Mouse (Mus musculus): ENCODE measurements around the gene Eng.
A peak's percentile ranks its signal among the peaks of the same experiment; 100 is the strongest.

The Eng gene

GRCm38 (mm10) chr2:32709521-32710137, 63.2 kb downstream of the Eng start:
- DNase-seq (ENCODE audit: low spot score in 2 of 2): no peak

- no peak for DNase-seq (ENCODE audit: low spot score in 2 of 2)
These were observed 64.0 kb downstream of the Eng start for GRCm38 (mm10) chr2:32710425-32710824.

GRCm38 (mm10) chr2:32711301-32712056, 65.1 kb downstream of the Eng start:
- no peak for DNase-seq (ENCODE audit: low spot score in 2 of 2)

GRCm38 (mm10) chr2:32712108-32712551, 65.7 kb downstream of the Eng start:
- peak; percentile 30 to 31 for DNase-seq (ENCODE audit: low spot score in 2 of 2)

GRCm38 (mm10) chr2:32712586-32712933, 66.2 kb downstream of the Eng start:
- DNase-seq (ENCODE audit: low spot score in 2 of 2): peak; percentile 92 to 93

- peak; percentile 93 to 96 for DNase-seq (ENCODE audit: low spot score in 2 of 2)
These were observed 66.8 kb downstream of the Eng start, which contains the start of gene Cdk9 for GRCm38 (mm10) chr2:32712934-32713817. Cdk9 (minus strand) TSS chr2:32713076.

GRCm38 (mm10) chr2:32714117-32714986, 68.0 kb downstream of the Eng start:
- no peak for DNase-seq (ENCODE audit: low spot score in 2 of 2)

- no peak for DNase-seq (ENCODE audit: low spot score in 2 of 2)
These were observed 68.6 kb downstream of the Eng start for GRCm38 (mm10) chr2:32714987-32715425.

GRCm38 (mm10) chr2:32718761-32719160, 72.4 kb downstream of the Eng start:
- DNase-seq (ENCODE audit: low spot score in 2 of 2): no peak

GRCm38 (mm10) chr2:32720053-32720452, 73.7 kb downstream of the Eng start:
- DNase-seq (ENCODE audit: low spot score in 2 of 2): no peak

- DNase-seq (ENCODE audit: low spot score in 2 of 2): no peak
These were observed 74.4 kb downstream of the Eng start, which contains the start of gene Sh2d3c for GRCm38 (mm10) chr2:32720681-32721229. Sh2d3c (plus strand) TSS chr2:32721055.

- no peak for DNase-seq (ENCODE audit: low spot score in 2 of 2)
These were observed 75.7 kb downstream of the Eng start for GRCm38 (mm10) chr2:32722046-32722445.

GRCm38 (mm10) chr2:32722581-32722980, 76.2 kb downstream of the Eng start:
- no peak for DNase-seq (ENCODE audit: low spot score in 2 of 2)

- DNase-seq (ENCODE audit: low spot score in 2 of 2): no peak
These were observed 77.8 kb downstream of the Eng start for GRCm38 (mm10) chr2:32724149-32724548.

GRCm38 (mm10) chr2:32724832-32725790, 78.7 kb downstream of the Eng start:
- no peak for DNase-seq (ENCODE audit: low spot score in 2 of 2)

- DNase-seq (ENCODE audit: low spot score in 2 of 2): peak; percentile 77 to 82
These were observed 81.0 kb downstream of the Eng start for GRCm38 (mm10) chr2:32727435-32727834.

- DNase-seq (ENCODE audit: low spot score in 2 of 2): no peak
These were observed 82.1 kb downstream of the Eng start for GRCm38 (mm10) chr2:32728463-32728862.

- DNase-seq (ENCODE audit: low spot score in 2 of 2): no peak
These were observed 83.2 kb downstream of the Eng start for GRCm38 (mm10) chr2:32729547-32729946.

- no peak for DNase-seq (ENCODE audit: low spot score in 2 of 2)
These were observed 84.5 kb downstream of the Eng start for GRCm38 (mm10) chr2:32730854-32731253.

GRCm38 (mm10) chr2:32731911-32732310, 85.5 kb downstream of the Eng start:
- no peak for DNase-seq (ENCODE audit: low spot score in 2 of 2)
